Mouse (Mus musculus): ENCODE measurements around the gene Pgr15l.

Pgr15l gene

GRCm38 (mm10) chrX:97072369-97072768 is at the start of gene Pgr15l:
Gene Pgr15l (plus strand): TSS chrX:97072596.
- DNase-seq (ENCODE audit: low read depth, low spot score), result no peak
- Histone ChIP-seq H3K27me3 (ENCODE audit: control insufficient read depth, insufficient read depth, low read length, poor library complexity, severe bottlenecking) (no peaks in the 10 kb centered on the region), H3K36me3 (ENCODE audit: control insufficient read depth, insufficient read depth, low read length, poor library complexity, severe bottlenecking) (no peaks in the 10 kb centered on the region)

DNA sequence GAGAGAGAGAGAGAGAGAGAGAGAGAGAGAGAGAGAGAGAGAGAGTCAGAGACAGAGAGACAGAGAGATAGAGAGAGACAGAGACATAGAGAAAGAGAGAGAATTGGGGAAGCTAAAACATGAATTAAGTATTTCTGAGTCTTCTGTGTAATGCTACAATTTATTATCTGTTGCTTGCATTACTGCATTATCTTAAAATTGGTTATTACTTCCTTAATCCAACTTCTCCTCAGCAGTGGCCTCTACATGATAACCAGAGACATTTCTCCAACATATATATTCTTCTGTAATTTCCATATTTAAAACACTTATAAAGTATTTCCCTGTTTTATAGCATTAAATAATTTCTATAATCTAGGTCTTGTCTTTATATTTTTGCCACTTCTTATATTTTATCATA is 44.9 kb upstream of the Pgr15l start:
- DNase-seq (ENCODE audit: low read depth, low spot score), result no peak
- Histone ChIP-seq H3K27me3 (ENCODE audit: control insufficient read depth, insufficient read depth, low read length, poor library complexity, severe bottlenecking) (no peaks in the 10 kb centered on the region), H3K36me3 (ENCODE audit: control insufficient read depth, insufficient read depth, low read length, poor library complexity, severe bottlenecking) (no peaks in the 10 kb centered on the region)

DNA sequence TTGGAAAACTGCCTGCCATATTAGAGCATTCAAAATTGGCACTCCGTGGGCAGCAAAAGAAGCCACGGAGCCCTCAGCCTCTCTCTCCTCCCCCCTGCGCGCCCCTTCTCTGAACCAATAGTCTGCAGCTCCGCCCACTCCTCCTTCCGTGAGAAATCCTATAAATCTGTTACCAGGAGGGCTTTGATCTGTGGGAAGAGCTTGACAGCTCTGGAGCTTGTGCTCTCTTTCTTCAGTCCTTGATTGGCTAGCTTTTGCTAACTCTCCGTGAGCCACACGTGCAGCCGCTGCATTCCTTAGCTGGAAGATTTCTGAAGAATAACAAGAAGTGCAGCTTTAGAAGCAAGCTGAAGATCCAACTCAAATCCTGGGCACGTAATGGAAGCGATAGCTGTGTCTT is 2.6 kb upstream of the Pgr15l start:
- DNase-seq (ENCODE audit: low read depth, low spot score), result no peak
- Histone ChIP-seq H3K27me3 (ENCODE audit: control insufficient read depth, insufficient read depth, low read length, poor library complexity, severe bottlenecking) (no peaks in the 10 kb centered on the region), H3K36me3 (ENCODE audit: control insufficient read depth, insufficient read depth, low read length, poor library complexity, severe bottlenecking) (no peaks in the 10 kb centered on the region)
